Mouse (Mus musculus) left cerebral cortex, adult 18-20 months (tissue): ENCODE measurements around the gene Mipol1. TPM values are rescaled to one million over a fixed set of nuclear protein-coding genes. Genes with fewer than 3 reads are reported as not detected.
"Not testable (repeated sequence)": the region's sequence is repeated elsewhere in the genome, so short reads cannot be mapped to it uniquely, and the experiment has no call there.

ENCODE experiments used
- DNase-seq, 2 experiments: peaks; one replicate each; pipeline ENCODE4 v3.0.0; 2021 to 2022; ENCODE audit warnings: low spot score in 2 of 2, mixed read lengths in 1 of 2
- total RNA-seq, 2 experiments: library from RNA; stranded (reverse); gene quantifications; 2 replicates each; pipeline ENCODE4 v1.2.3; 2021

Gene Mipol1
- total RNA-seq, 2 experiments from 2014 or later: 5.2 to 7.0 TPM

DNA sequence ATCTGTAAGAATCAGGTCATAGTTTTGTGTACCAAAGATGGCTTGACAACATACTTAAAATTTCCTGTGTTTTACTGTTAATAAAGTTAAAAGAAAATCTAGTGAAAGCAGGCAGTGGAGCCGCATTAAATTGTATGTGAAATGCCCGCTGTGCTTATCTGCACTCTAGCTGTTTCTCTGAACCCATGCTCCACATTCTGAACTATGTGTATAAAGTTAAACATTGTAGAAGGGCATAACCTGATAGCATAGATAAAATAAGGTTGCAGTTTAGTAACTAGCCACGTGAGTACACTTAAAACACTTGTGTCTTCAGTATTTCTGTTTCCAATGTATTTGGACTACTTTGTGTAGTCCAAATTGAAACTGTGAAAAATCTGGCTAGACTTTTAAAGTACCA, 183.6 kb downstream of the Mipol1 start:
- no peak for DNase-seq

DNA sequence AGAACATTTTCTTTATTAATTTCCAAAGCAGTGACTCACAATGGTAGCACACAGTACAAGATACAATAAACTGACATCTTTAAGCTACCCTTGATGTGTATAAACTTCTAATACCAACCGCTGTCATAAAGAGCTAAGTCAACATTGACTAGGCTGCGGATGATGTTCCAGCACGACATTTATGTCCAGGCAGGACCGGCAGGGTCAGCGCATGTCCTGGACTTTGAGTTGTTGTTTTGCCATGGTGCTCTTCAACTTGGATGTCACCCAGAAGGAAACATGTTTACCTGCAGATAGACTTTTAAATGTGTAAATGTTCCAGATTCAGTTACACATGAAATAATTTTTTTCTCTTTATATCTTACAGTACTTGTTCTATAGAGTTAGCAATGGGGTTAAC, 194.7 kb downstream of the Mipol1 start:
- DNase-seq: no peak

DNA sequence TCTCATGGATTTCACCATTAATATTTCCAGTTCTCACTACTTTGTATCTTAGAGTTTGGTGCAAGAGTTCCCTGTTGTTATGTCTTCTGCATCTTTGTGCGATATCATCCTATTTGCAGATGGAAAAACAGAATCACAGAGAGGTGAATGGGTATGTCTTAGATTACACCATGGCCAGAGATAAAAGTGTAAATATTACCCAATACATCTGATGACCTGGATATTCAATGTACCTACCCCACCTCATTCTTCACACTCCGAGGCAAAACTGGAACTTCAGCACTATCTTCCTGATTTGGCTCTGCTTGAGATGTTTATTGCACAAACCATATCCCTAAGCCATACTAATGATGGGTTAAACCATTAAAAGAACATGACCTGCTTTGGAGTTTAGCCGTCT, 198.0 kb downstream of the Mipol1 start:
- DNase-seq: no peak

DNA sequence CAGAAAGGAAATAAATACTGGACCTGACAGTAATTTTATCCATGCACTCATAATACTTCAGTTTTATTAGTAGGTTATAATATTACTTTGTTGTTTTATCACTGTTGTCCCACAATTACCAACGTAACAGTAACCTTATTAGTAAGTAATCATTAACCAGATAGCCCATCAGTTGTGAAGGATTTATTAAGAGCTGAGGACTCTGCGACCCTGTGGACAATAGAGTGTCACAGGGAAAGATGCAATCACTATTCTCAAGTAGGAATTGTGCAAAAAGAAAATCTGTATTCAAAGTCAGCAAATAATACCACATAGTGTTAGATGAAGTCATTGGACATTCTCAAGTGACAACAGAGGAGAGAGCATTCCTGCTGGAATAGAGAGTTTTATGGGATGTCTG, 198.5 kb downstream of the Mipol1 start:
- no peak for DNase-seq

DNA sequence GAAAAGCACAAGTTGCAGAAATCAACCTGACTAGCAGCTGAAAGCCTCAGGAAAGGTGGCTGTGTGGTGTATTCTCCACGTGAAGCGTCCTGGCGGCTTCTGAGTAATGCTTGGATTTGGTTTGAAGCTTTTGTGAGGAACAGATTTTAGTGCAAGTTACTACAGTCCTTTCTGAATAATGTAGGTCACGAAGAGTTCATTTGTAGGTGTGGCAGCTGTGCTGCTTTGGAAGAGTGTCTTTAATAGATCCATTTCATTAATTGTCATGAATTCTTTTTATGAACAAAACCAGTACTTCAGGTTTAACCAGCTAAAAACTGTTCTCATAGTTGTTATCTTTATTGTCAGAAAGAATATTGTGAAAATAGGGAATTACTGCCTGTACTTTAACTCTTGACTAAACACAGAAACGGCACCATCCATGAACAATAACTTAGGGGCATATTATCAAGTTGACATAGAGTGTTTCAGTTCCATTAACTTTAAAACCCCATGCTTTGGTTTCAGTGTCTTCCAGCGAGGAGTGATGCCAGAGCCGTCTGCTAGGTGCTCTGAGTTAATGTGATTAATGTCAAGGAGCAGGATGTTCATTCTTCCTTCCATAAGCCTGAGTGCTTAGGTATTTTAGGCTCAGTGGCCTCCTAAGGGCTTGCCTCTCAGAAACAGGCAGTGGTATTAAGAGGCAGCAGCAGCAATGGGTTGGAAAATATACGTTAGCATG, 206.9 kb downstream of the Mipol1 start:
- DNase-seq: not testable (repeated sequence)

DNA sequence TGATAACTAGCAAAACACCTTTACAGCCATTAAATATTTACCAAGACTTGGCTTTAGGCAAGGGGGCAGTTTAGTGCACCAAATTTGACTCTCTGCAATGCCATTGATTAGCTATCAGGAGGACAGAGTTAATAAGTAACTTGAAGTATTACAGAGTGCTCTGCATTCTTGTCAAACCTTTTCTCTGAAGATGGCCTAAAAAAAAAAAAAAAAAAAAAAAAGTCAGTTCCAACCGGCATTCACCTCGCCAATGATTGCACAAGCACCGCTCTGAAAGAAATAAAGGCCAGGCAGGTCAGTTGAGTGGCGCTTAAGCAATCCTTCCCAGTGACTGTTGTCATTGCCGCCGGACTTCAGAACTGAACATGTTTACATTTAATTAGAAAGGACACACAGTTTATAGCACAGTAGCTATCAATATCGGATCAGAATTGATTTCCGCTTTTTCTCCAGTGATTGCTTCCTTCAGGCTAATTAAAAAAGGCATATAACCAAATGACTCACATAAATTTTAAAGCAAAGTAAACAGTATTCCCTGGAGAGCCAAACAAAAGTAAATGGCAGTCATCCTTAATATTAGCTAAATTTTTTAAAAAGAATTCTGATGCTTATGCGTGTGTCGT, 214.2 kb downstream of the Mipol1 start:
- DNase-seq: no peak

DNA sequence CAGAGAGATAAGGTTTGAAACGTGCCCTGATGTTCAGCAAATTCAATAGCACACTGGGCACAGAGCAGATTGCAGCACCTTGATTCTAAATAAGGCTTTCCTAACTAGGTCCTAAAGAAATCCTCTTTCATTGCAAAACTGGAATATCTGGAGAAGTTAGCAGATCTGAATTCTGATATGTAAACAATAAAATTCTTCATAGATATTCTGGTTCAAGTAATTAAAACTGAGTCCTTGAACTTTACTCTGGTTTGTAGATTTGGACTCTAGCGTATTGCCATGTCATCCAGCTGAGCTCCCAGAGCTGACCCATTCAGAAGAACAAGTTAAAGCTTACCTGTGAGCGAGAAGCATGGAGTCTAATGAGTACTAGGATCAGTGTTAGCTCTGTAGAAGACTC, 217.1 kb downstream of the Mipol1 start:
- DNase-seq: no peak

DNA sequence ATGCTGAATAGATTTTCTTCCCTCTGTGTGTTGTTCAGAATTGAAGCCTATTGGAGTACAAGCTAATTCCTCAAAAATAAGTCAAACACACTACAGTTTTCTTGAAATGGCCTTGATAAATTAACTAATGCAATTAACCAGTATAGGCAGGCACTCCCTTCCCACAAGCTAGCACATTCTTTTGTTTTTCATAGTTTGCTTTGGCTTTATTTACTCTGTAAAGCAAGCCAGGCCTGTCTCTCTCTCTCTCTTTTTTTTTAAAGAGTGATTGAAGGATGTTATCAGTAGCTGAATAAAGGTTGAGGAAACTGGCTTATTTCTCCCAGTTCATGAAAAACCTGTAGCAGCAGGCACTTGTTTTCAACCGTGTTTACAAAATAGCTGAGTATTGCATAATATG, 219.1 kb downstream of the Mipol1 start:
- no peak for DNase-seq

DNA sequence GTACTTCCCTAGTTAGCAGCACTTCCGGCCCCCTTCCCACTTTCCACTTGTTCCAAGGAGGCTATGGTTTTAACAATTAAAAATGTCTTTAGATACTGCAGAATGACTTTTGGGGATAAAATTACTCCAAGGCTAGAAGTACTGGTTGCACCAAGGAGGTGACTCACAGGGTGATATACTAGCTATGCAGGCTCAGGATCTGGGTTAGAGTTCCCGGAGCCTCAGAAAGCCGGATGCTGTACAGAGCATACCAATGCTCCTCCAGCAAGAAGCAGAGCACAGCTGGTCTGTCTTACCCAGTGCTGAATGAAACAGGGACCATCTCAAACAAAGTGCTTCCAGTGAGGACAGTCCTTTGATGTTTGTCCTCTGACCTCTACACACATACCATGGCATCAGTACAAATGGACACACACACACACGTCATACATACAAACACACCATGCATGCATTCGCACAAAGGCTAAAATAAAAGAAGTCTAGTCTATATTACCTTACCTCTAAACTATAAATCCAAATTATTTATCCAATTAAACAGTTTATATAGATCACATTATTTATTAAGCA, 219.9 kb downstream of the Mipol1 start:
- no peak for DNase-seq

DNA sequence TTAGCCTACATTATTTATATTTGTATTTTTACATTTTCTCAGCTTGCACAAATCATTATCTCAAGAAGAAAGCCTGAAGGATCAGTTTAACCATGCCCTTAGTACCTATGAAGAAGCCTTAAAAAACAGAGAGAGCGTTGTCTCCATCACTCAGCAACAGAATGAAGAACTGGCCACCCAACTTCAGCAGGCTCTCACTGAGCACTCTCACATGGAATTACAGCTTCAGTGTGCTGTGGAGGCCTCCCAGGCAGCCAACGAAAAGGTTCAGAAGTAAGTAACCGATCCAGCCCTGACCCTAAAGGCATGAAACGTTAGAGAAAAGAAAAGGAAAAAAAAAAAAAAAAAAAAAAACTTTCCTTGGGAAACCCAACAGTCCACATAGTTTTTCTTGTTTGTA, 226.7 kb downstream of the Mipol1 start:
- DNase-seq: no peak

DNA sequence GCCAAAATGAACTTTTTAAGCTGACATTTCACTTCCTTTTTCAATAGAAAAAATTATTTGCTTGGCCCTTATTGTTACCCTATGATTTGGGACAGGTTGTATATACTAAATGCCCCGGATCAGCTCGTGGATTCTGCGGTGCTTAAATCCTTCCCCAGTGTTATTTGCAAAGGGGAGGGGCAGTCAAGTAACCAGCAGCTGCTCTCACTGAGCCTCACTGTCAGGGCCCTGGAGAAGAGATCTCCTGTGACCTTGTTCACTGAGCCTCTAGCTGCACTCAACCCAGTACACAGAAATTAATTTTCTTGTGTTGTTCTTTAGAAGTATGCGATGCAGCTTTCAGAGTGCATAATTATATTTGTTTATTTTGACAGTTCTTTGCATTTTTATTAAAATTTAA, 227.1 kb downstream of the Mipol1 start:
- DNase-seq: no peak

DNA sequence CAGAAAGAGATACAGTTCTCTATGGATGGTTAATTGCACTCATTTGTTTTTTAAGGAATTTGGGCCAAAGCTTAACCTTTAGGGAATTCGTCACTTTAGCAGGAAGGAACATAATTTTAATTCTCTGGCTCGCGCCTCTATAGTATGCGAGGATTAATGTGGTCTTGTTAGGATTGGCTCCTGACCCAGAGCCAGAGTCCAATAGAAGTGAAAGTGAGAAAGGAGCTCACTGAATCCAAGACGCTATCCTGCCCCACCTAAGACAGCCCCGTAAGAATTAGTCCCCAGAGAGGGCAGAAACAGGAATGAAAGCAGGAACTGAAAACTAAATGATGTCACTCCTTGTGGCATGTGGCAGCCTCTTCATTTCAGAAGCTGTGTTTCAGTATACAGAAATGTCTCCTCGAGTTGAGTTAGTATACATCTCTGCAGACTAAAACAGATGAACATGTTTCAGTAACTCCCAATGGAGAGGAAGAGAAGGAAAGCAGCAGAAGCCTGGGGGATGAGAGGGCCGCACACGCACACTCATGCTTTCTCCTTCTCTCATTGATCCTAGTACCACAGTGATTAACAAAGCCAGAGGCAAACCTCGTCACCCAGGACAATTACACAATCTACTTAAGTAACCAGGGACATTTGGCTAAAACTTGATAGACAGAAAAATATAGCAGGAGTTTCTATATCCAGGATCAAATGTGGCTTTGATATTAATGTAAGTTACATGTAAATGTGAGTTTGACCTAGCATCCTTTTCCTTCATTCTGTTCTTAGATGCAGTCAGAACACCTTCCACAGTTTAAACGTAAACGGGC, 234.5 kb downstream of the Mipol1 start:
- DNase-seq: no peak

DNA sequence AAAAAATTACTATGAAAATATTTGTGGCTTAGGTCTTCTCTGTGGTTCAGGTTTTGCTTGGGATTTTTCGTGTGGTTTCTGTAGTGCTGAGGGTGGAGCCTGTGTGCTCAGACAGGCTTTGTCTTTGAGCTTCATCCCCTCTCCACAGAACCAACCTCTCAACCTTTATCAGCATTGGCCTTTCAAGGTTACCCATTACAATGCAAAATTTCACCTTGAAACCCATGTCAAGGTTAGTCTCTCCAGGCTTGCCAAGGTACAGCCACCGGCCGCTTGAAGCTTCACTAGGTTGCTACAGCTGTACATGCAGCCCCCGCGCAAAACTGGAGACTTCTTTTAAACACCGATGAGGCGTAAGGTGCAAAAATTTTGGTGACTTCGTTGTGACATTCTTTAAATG, 241.6 kb downstream of the Mipol1 start:
- DNase-seq: no peak

DNA sequence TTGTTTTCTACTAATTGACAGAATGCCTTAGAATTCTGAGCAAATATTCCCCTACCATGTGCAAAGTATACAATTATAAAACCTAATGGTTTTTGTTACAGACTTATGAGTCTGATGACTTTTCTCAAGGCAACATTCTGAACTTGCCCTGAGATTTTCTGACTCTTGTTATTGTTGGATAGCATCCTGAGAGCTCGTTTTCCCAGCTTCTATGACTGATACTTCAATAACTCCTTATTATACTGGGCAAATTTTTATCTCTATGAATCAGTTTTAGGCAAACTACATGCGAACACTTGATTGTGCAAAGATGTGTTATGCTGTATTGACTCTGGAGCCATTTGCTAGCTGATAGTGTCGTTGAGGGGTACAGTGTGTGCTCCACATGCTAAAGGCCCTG, 246.6 kb downstream of the Mipol1 start:
- DNase-seq: no peak

DNA sequence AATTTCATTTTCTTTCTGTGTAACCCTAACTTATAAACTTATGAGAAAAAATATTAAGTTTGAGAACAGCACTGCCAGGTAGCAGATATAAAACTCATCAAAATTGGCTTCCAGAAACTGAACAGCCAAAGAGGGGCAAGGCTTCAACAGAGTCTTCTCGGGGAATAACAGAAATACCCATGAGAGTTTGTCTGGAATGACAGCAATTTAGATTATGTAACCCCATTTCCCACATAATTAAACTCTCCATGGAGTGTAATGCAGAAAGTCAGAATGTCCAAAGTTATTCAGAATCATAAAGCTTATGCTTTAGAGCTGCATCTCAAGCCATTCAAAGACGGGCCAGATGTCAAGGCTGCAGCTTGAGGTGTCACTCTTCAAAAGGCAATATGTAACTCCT, 251.6 kb downstream of the Mipol1 start:
- no peak for DNase-seq

DNA sequence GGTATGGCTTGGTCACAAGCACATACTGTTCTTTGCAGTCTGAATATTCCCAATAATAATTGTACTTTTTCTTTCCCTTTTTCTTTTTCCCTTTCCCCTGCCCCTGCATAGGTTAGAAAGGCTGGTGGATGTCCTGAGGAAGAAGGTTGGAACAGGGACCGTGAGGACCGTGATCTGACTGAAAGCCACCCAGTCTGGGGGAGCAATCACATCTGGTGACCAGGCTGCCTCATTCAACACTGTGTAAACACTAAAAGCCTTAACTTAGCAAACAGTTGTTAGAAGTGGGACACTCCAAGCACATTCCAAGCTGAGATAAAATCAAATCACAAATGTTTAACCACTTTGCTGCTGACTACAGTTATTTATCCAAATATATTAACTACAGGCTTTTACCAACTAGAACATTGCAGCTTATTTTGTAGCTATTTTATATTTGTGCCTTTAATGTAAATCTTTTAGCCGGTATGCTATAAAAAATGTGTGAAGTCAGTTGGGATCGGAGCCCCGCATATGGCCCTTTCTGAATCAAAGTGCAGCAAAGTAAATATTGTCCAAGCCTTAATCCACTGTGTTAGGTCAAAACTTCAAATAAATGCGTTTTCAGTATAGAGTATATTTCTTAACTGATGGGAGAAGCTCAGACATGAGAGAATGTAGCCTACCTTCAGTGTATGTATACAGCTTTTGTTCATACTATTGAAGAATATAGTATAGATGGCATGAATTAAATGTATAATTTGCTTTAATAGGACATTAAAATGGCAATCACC, 266.3 kb downstream of the Mipol1 start:
- no peak for DNase-seq

DNA sequence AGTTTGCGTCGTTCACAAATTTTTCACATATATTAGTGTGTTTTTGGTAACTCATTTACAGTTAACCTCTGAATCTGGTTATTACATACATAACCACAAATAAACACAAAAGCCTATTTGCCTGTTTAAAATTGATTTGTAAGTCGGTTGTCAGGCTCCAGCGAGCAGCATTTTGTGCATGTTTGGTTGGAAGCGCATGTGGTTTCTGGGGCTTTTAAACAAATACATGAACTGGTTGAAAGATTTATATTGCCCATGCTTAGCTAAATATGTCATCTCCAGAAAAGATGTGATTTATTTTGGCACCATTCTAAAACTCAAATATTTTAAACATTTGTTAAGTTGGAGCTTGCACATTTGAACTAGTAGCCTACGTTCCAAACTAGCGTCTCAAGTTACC, 270.0 kb downstream of the Mipol1 start:
- no peak for DNase-seq

DNA sequence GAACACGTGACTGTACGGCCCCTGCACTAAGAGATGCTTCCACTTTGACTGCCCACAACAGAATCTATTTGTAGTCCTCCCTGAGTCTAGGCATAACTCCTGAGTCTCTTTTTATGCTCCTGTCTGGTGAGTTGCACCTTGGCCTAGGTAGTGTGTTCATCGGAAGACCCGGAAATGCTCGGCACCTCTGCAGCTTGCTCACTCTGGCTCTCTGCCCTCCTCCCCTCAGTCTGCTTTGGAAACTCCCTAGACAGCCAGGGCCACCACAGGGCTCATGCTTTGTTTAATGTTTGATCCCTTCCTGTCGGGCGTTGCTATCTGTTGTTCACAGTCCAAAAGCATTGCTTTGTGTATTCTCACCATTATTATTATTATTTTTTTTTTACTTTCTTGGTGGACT, 275.1 kb downstream of the Mipol1 start:
- DNase-seq: no peak

DNA sequence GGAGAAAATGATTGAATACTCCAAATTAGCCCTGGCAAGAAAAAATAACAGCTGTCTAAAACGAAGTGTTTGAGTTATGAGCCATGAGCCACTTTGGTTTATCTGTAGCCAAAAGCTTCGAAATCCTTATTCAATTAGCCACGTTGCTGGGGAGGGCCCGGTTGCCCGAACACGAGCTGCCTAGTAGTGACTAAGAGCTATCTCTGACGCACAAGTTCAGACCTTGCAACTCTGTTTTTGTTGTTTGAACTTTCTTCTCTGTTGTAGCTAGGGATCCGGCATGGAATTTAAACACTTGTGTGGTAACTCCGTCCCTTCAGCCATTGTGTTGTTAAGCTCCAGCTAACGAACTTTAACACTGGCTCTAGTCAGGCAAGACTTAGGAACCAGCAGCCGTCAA, 278.7 kb downstream of the Mipol1 start:
- DNase-seq: no peak

DNA sequence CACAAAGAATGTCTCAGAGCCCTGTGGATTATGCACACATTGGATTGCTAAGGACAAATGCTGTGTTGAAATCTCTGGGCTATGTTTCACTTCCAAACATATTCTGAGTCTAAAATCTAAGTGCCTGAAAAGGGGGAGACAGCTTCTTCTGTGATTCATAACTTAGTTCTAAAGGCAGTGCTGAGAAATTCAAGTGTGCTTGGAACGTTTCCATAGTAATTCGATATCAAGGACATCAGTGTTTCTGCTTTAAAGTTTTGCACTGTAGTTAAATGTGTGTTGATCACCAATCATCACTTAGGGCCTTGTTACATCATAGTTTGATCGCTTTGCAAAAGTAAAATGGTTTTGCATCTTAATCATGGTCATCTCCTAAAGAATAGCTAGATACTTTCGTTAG, 279.5 kb downstream of the Mipol1 start:
- no peak for DNase-seq

DNA sequence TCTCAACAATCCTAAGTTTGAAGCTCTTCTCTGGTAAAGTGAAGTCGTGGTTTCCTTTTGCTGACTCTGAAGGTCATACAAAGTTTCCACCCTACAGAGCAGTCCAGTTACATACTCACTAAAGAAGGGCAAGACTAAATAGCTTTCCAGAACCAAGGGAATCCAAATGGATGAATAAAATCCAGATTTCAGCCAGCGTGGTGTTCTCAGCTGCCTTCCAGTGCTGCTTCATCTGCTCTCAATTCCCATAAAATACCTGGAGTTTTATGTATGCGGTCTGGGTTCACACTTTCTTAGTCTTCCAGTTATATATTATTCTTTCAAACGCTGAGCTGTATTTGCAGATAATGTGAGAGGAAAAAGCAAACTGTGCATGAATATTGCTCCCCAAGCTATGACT, 280.9 kb downstream of the Mipol1 start:
- no peak for DNase-seq
